Comparison of ENCODE assay signal across 10 mouse cellular contexts in genomic region chr10:68164723-68165706, GRCm38 (mm10).
A peak's percentile ranks its signal among the peaks of the same experiment; 100 is the strongest.
DNase-seq lines count a peak whose midpoint lies in the region; ATAC-seq and TF ChIP-seq lines count a peak whose summit lies in the region.
"Had no signal": no experiment of that assay in that cellular context is flagged by ENCODE, and none has a peak within 500 bp of the region (broad histone marks: within the 10 kb centered on the region; RNA-seq: fewer than 3 reads in every experiment).

No protein-coding gene starts in this region.

- H3K9ac ChIP-seq in heart, embryonic 16.5 days (ENCODE audit: low read length), result no peak overlapping the region
- H3K9ac ChIP-seq in lung, embryonic 14.5 days, result no peak overlapping the region

- no peak for TF ChIP-seq POLR2A in lung, adult 2 months (IDR thresholded peaks at IDR 0.05; ENCODE audit: borderline replicate concordance, extremely low read depth, low read depth, low read length)

- no peak for DNase-seq in heart, adult 9 months (ENCODE audit: low spot score in 2 of 2)
- DNase-seq in lung, embryonic 14.5 days, result peak; percentile 52
- no peak for DNase-seq in lung, adult 2 months
- peak; percentile 45 for DNase-seq in brain, embryonic 18.5 days (ENCODE audit: low read depth, low spot score)
- peak; percentile 25 for DNase-seq in kidney, postnatal 14 days
- DNase-seq in retina, postnatal 1 day, result no peak
- DNase-seq: cerebellum, adult 8-10 months; lung, adult 18-20 months; thymus, postnatal 25 days had no signal

- TF ChIP-seq CTCF in lung, embryonic 14.5 days (IDR thresholded peaks at IDR 0.05; ENCODE audit: low read depth), result no peak
- no peak for TF ChIP-seq CTCF in lung, adult 2 months (IDR thresholded peaks at IDR 0.05; ENCODE audit: insufficient read depth, low read length)

- no peak for ATAC-seq in heart, embryonic 16.5 days (replicated peaks; ENCODE audit: extremely low read depth, insufficient read depth, low FRiP score)
- no peak for ATAC-seq in lung, embryonic 14.5 days (ENCODE audit: insufficient read depth)

- H3K27me3 ChIP-seq in heart, embryonic 16.5 days (ENCODE audit: control insufficient read depth, insufficient read depth, low read length), result no peaks in the 10 kb centered on the region
- H3K27me3 ChIP-seq in lung, embryonic 14.5 days (ENCODE audit: insufficient read depth, low read length), result no peaks in the 10 kb centered on the region

- 0 out of 2 replicates have a peak overlapping the region, but pooled peaks have one; percentile 24 for H3K27ac ChIP-seq in heart, embryonic 16.5 days (ENCODE audit: low read length)
- 0 out of 2 replicates have a peak overlapping the region, but pooled peaks have one; percentile 37 for H3K27ac ChIP-seq in lung, embryonic 14.5 days (ENCODE audit: low read depth)

- H3K4me1 ChIP-seq in heart, embryonic 16.5 days (ENCODE audit: control insufficient read depth, insufficient read depth, low read length), result peaks cover 32% of the 10 kb centered on the region
- H3K4me1 ChIP-seq in lung, embryonic 14.5 days (ENCODE audit: insufficient read depth), result peaks cover 23% of the 10 kb centered on the region
- H3K4me1 ChIP-seq in lung, adult 2 months (ENCODE audit: control insufficient read depth, insufficient read depth, low read length), result peaks cover 5% of the 10 kb centered on the region

- 81% methylated on average over 8 of the region's 8 CpGs for WGBS in heart, embryonic 16.5 days
- WGBS in lung, embryonic 14.5 days, result 58% methylated on average over 8 of the region's 8 CpGs
- 64% methylated on average over 8 of the region's 8 CpGs for WGBS in lung, adult 2 months

- peaks cover 4% of the 10 kb centered on the region for H3K36me3 ChIP-seq in heart, embryonic 16.5 days (ENCODE audit: control insufficient read depth, insufficient read depth)
- peaks cover 3% of the 10 kb centered on the region; the same call in 1 of the 2 replicates for H3K36me3 ChIP-seq in lung, embryonic 14.5 days (ENCODE audit: insufficient read depth)

- no peak overlapping the region for H3K4me3 ChIP-seq in heart, embryonic 16.5 days (ENCODE audit: low read length)
- no peak overlapping the region for H3K4me3 ChIP-seq in lung, embryonic 14.5 days (ENCODE audit: low read depth, low read length)
- H3K4me3 ChIP-seq in lung, adult 2 months (replicated peaks; ENCODE audit: extremely low read depth, low read depth, low read length), result no peak overlapping the region

- H3K4me2 ChIP-seq in heart, embryonic 16.5 days (ENCODE audit: low read depth, low read length), result no peak overlapping the region
- H3K4me2 ChIP-seq in lung, embryonic 14.5 days, result no peak overlapping the region

- no peaks in the 10 kb centered on the region for H3K9me3 ChIP-seq in heart, embryonic 16.5 days (replicated peaks; ENCODE audit: control insufficient read depth, low read length)
- H3K9me3 ChIP-seq in lung, embryonic 14.5 days (ENCODE audit: low read depth, low read length), result no peaks in the 10 kb centered on the region

Comparison
In these comparisons a context has a peak if more than half of its experiments do, and no peak if none do; other contexts are left out.
1. DNase-seq: peak in lung, embryonic 14.5 days (single experiment), brain, embryonic 18.5 days (single experiment) and kidney, postnatal 14 days (single experiment); none in heart, adult 9 months (0 of 2), lung, adult 2 months (single experiment) and retina, postnatal 1 day (single experiment).